Comparison of ENCODE assay signal across 11 mouse cellular contexts in the genomic region with DNA sequence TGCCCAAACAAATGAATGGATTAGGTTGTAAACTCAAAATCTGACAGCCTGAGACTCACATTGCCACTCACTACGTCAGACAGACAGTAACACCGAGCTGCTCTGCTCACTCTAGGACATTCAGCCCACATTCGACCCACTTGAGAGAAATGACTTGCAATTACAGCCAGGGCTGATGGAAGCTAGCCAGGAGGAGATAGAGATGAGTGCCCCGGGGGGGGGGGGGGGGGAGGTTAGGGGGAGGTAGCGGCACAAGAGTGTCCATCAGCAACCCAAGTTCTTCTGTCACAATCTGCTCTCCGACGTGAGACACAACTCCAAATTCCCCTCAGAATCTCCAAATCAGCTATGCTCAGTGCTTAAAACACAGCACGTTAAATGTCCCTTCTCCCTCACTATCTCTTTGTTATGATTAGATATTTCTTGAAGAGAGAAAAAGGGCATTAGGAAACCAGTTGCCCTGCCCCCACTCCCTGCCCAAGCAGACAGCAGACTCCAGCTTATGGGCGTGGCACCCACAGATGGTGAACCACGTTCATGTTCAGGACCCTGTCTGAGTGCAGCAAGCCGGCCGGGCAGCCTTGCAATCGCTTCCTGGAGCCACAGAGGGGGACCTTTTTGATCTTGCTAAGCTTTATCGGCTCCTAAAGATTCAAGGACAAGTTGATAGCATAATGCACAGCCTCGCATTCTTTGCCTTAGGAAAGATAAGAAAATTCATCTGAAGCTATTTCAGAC.
A peak's percentile ranks its signal among the peaks of the same experiment; 100 is the strongest.
DNase-seq lines count a peak whose midpoint lies in the region; ATAC-seq and TF ChIP-seq lines count a peak whose summit lies in the region.
"Had no signal": no experiment of that assay in that cellular context is flagged by ENCODE, and none has a peak within 500 bp of the region (broad histone marks: within the 10 kb centered on the region; RNA-seq: fewer than 3 reads in every experiment).

No protein-coding gene starts in this region.

- no peak overlapping the region for H3K4me2 ChIP-seq in hindbrain, postnatal 0 days (ENCODE audit: low read depth, low read length)
- no peak overlapping the region for H3K4me2 ChIP-seq in hindbrain, embryonic 16.5 days (ENCODE audit: low read length)
- no peak overlapping the region for H3K4me2 ChIP-seq in liver, postnatal 0 days (ENCODE audit: low read depth, low read length)
- H3K4me2 ChIP-seq: neural tube, embryonic 13.5 days had no signal

- H3K36me3 ChIP-seq in hindbrain, postnatal 0 days (ENCODE audit: insufficient read depth, low read length) = no peaks in the 10 kb centered on the region
- no peaks in the 10 kb centered on the region for H3K36me3 ChIP-seq in hindbrain, embryonic 16.5 days (ENCODE audit: control insufficient read depth, insufficient read depth, low read length)
- H3K36me3 ChIP-seq in liver, postnatal 0 days (replicated peaks; ENCODE audit: insufficient read depth, low read length) = no peaks in the 10 kb centered on the region
- H3K36me3 ChIP-seq: neural tube, embryonic 13.5 days had no signal

- H3K9me3 ChIP-seq in hindbrain, postnatal 0 days (ENCODE audit: low read length) = no peaks in the 10 kb centered on the region
- H3K9me3 ChIP-seq in hindbrain, embryonic 16.5 days (ENCODE audit: control insufficient read depth, low read length) = no peaks in the 10 kb centered on the region
- no peaks in the 10 kb centered on the region for H3K9me3 ChIP-seq in liver, postnatal 0 days (ENCODE audit: low read length)
- H3K9me3 ChIP-seq: neural tube, embryonic 13.5 days had no signal

- DNase-seq in hindbrain, postnatal 0 days (ENCODE audit: low spot score) = peak; percentile 38
- DNase-seq in urinary bladder, postnatal 25 days (ENCODE audit: low spot score) = peak; percentile 15
- DNase-seq in urinary bladder, postnatal 10 days (ENCODE audit: low spot score) = no peak
- peak; percentile 21 for DNase-seq in liver, postnatal 0 days
- DNase-seq in right cerebral cortex, postnatal 10 days (ENCODE audit: low spot score in 2 of 2) = no peak
- no peak for DNase-seq in kidney, postnatal 36 days
- DNase-seq: gastrocnemius, postnatal 36 days; kidney, postnatal 25 days had no signal

- TF ChIP-seq CTCF in hindbrain, postnatal 0 days (IDR thresholded peaks at IDR 0.05; ENCODE audit: low read depth) = no peak
- no peak for TF ChIP-seq CTCF in liver, postnatal 0 days (IDR thresholded peaks at IDR 0.05; ENCODE audit: low read depth)

- peaks cover 5% of the 10 kb centered on the region for H3K4me1 ChIP-seq in hindbrain, postnatal 0 days (ENCODE audit: insufficient read depth, low read length)
- H3K4me1 ChIP-seq in hindbrain, embryonic 16.5 days (ENCODE audit: control insufficient read depth, insufficient read depth, low read depth, low read length) = peaks cover 12% of the 10 kb centered on the region; the same call in 1 of the 2 replicates
- H3K4me1 ChIP-seq in liver, postnatal 0 days (ENCODE audit: insufficient read depth) = 0 out of 2 replicates have a peak, but pooled peaks cover 2% of the 10 kb centered on the region

- H3K4me3 ChIP-seq in hindbrain, postnatal 0 days (ENCODE audit: low read length) = no peak overlapping the region
- no peak overlapping the region for H3K4me3 ChIP-seq in hindbrain, embryonic 16.5 days (ENCODE audit: low read length)
- no peak overlapping the region for H3K4me3 ChIP-seq in liver, postnatal 0 days (ENCODE audit: low read depth, low read length)
- H3K4me3 ChIP-seq: neural tube, embryonic 13.5 days had no signal

- no peak for TF ChIP-seq EP300 in liver, postnatal 0 days (IDR thresholded peaks at IDR 0.05; ENCODE audit: low read depth)

- H3K27me3 ChIP-seq in hindbrain, postnatal 0 days (ENCODE audit: insufficient read depth, low read length) = no peaks in the 10 kb centered on the region
- H3K27me3 ChIP-seq in hindbrain, embryonic 16.5 days (replicated peaks; ENCODE audit: control insufficient read depth, insufficient read depth, low read length) = no peaks in the 10 kb centered on the region
- no peaks in the 10 kb centered on the region for H3K27me3 ChIP-seq in liver, postnatal 0 days (ENCODE audit: insufficient read depth, low read length)
- H3K27me3 ChIP-seq: neural tube, embryonic 13.5 days had no signal

- 38% methylated on average over 14 of the region's 15 CpGs for WGBS in hindbrain, postnatal 0 days
- 40% methylated on average over 14 of the region's 15 CpGs for WGBS in hindbrain, embryonic 16.5 days
- WGBS in liver, postnatal 0 days (ENCODE audit: insufficient replicate concordance) = 32% methylated on average over 15 of the region's 15 CpGs

- no peak overlapping the region for H3K9ac ChIP-seq in hindbrain, postnatal 0 days (replicated peaks; ENCODE audit: low read length)
- no peak overlapping the region for H3K9ac ChIP-seq in hindbrain, embryonic 16.5 days (ENCODE audit: low read depth, low read length)
- no peak overlapping the region for H3K9ac ChIP-seq in liver, postnatal 0 days (replicated peaks)
- H3K9ac ChIP-seq: neural tube, embryonic 13.5 days had no signal

- ATAC-seq in hindbrain, postnatal 0 days = no peak
- ATAC-seq in hindbrain, embryonic 16.5 days = no peak
- ATAC-seq in liver, postnatal 0 days = no peak
- no peak for ATAC-seq in erythroblast, adult 5-6 weeks (replicated peaks; ENCODE audit: low FRiP score, poor library complexity, severe bottlenecking)

- H3K27ac ChIP-seq in hindbrain, postnatal 0 days = no peak overlapping the region
- H3K27ac ChIP-seq in hindbrain, embryonic 16.5 days (ENCODE audit: low read depth, low read length) = no peak overlapping the region
- no peak overlapping the region for H3K27ac ChIP-seq in liver, postnatal 0 days (ENCODE audit: low read depth)
- H3K27ac ChIP-seq: neural tube, embryonic 13.5 days had no signal

Comparison
In these comparisons a context has a peak if more than half of its experiments do, and no peak if none do; other contexts are left out.
1. DNase-seq: peak in hindbrain, postnatal 0 days (single experiment), urinary bladder, postnatal 25 days (single experiment) and liver, postnatal 0 days (single experiment); none in urinary bladder, postnatal 10 days (single experiment), right cerebral cortex, postnatal 10 days (0 of 2) and kidney, postnatal 36 days (0 of 2).